Mouse (Mus musculus) kidney, adult 8-10 months (tissue): ENCODE measurements around the gene Bcl2l15.

ENCODE experiments used
- DNase-seq, 2 experiments: peaks; one replicate each; pipeline ENCODE4 v3.0.0; 2022

Bcl2l15 gene

GRCm38 (mm10) chr3:103872663-103873098 lies 40.3 kb downstream of the Bcl2l15 start:
- DNase-seq, result no peak

DNA sequence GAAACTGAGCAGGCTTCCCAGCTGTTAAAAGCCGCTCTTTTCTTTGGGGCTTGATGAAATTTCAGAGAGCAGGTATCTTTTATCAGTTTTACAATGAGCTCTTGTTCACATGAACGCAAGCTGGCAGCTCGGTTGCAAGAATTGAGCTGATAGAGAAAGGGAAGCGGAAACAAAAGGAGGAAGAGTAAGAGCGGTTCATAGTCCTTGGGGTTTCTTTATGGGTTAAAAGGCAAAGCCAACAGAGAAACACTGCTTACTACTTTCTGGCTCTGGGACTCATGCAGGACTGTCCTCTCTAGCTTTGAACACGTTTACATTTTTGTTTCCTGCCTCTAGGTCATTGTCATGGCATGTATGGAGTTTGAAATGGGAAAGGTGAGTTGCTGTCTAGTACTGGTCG lies 41.9 kb downstream of the Bcl2l15 start:
- no peak for DNase-seq

- no peak for DNase-seq
Measured at GRCm38 (mm10) chr3:103885946-103886345, 53.5 kb downstream of the Bcl2l15 start.

- DNase-seq, result peak; percentile 17 to 23
Measured at GRCm38 (mm10) chr3:103887581-103887980, 55.2 kb downstream of the Bcl2l15 start.

DNA sequence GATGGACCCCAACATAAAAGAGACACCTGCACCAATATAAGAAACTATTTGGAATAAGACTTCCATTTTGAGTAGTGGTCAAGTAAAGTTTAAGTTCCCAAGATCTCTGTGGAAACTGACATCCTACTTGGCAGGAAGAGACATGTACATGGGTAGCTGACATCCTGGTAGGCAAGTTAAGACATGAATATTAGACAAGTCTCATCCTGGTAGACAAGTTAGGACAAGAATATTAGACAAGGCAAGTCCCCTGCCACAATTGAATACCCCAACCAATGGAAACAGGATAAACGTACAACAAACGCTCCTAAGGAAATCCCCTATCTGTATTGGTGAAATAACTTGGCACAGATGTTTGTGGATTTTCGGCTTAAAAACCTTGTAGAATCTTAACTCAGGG lies 61.0 kb downstream of the Bcl2l15 start:
- no peak for DNase-seq
